Mouse (Mus musculus) frontal cortex, postnatal 10 days (tissue): Measurements from ENCODE around the gene Trappc3.

Source experiments
- DNase-seq, 2 experiments: peaks; one replicate each; pipeline ENCODE4 v3.0.0; 2022; ENCODE audit warnings: low spot score in 2 of 2, mixed read lengths in 1 of 2

Trappc3 gene

GRCm38 (mm10) chr4:126278961-126279360 lies 16.8 kb downstream of the Trappc3 start:
- no peak for DNase-seq

DNA sequence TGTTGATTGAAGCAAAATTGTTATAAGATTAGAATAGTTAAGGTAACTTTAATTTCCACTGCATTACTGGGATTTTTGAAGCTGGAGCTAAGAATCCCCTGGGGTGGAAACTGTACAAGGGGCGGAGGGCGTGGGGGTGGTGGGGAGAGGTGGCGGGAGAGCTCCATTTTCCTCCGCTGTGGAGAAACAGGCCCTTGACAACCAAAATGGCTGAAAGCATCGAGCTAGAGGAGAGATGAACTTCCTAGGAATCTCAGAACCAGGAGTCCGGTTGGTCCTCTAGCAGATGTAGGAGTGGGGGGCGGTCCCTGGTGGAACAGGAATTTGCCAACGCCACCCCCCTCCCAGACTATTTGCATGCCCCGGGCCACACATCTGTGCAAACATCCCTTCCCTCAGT lies 19.6 kb downstream of the Trappc3 start:
- no peak for DNase-seq

DNA sequence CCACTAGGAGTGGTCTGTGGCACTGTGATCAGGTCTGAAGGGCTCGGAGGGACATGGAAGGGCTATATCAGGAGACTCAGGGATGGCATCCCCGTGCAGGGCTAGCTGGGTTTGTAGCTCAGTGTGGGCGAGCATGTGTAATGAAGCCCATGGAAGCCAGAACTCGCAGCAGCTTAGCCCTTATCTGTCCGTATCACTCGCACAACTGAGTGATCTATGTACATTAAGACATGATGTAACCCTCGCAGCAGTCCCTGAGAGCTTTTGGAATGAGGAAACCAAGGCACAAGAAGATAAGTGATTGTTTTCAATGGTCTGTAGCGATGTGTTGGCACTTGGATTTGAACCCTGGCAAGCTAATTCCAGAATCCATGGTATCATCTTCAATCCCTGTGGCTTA lies 21.5 kb downstream of the Trappc3 start:
- no peak for DNase-seq

DNA sequence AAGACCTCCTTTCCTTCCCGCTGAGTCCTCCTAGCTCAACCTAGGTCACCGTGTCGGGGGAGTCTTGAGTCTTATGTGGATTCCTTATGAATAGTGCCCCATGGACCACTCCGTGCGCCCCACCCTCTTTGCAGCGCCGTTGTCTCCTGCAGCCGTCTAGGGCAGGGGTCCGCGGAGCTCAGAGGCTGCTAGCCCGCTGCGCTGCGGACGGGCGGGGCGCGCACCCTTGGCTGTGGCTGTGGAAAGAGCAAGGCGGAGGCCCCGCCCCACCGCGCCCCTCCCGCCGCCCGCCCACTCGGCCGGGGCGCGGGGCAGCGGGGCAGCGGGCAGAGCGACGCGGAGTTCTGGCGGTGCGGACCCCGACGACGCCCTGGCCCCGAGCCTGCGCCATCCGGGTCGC lies 24.4 kb downstream of the Trappc3 start, which contains the start of gene Col8a2:
Gene Col8a2, plus strand, starts transcription at position 302 of the 400 bp plus-strand sequence.
- no peak for DNase-seq

DNA sequence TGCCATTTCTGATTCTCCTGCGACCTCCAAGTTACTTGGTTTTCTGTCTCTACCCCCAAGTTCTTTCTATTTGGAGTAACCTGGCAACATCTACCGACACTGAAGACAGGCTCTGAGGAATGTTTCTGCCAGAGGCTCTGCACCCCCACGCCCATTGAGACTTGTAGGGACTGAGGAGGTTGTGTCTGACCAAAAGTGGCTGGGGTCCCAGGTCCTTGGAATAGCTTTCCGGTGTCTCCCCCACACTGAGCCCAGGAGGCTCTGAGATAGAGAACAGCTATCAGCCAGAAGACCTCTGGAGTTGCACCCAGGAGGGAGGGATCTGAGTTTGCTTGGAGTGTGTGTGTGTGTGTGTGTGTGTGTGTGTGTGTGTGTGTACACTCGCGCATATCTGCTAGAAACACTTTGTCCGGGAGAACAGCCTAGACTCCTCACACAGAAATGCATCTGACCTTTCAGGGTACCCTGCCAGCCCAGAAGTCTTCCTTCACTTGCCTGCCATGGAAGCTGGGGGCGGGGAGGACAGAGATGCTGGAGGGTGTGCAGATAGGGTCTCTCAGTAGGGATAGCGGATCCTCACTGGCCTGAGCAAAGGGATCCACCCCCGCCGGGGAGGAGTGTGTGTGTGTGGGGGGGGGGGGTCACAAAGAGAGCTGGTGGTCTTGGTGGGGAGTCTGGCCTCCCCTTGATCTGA lies 25.3 kb downstream of the Trappc3 start:
- no peak for DNase-seq

- DNase-seq, result no peak
Observed at GRCm38 (mm10) chr4:126288085-126288666, 26.1 kb downstream of the Trappc3 start.

DNA sequence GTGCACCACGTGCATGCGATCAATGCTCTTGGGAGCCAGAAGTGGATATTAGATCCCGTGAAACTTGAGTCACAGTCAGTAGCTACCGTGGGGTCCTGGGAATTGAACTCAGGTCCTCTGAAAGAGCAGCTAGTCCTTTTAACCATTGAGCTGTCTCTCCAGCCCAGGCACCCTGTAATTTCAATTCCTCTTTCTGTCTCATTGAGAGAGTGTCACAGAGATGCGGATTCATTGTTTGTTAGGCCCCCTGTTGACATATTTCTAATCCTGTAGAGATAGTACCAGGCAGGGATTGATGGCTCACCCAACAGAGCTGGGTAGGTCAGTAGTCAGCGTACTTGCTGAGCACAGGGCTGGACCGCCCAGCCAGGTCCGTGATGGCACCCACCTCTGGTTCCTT lies 28.2 kb downstream of the Trappc3 start:
- no peak for DNase-seq

DNA sequence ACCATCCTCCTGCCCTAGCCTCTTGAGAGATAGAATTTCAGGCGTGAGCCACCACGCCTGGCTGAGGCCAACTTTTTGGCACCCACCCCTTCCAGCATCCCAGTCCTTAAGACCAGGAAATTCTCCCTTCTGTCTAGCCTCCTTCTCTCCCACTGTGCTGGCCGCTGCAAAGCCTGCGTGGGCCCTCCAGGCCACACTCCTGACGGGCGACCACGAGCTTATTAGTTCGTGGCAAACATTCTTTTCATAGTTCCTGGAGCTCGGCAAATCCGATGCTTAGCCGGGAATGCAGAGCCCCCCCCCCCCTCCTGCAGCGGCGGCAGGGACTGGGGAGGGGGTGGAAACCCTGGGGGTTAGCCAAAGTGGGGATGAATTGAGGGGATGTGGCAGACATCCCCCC lies 29.1 kb downstream of the Trappc3 start:
- DNase-seq, result no peak

GRCm38 (mm10) chr4:126295152-126295551 lies 33.0 kb downstream of the Trappc3 start:
- DNase-seq, result no peak

DNA sequence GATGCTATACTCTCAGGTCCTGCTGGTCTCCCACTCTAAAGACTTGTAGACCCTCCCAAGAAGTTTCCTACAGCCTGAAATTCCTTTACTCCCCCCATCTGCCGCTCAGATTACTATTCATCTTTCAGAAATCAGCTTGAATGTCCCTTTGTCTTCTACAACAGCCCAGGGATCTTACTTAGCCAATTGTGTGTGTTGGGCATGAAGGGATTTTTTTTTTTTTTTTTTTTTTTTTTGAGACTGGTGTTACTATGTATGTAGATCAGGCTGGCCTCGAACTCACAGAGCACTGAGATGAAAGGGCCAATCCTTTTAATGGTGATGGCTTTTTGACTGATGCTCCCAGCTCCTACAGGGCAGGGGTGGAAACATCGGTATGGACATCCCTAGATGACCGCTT lies 33.8 kb downstream of the Trappc3 start:
- DNase-seq, result no peak

- DNase-seq, result no peak
Observed at GRCm38 (mm10) chr4:126296617-126297101, 34.5 kb downstream of the Trappc3 start.

GRCm38 (mm10) chr4:126300916-126301583 lies 38.9 kb downstream of the Trappc3 start:
- no peak for DNase-seq

GRCm38 (mm10) chr4:126301584-126302309 lies 39.6 kb downstream of the Trappc3 start:
- no peak for DNase-seq

DNA sequence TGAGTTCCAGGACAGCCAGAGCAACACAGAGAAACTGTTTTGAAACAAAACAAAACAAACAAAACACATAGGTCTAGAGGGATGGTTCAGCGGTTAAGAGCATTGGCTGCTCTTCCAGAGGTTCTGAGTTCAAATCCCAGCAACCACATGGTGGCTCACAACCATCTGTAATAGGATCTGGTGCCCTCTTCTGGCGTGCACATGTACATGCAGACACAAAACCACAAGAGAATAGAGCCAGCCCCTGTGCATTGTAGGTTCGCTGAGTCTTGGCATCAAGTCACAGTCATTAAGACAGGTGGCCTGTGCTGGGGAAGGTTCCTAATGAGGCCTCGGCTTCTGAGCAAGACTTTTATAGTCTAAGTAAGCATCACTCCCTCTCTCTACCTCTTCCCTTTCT lies 41.8 kb downstream of the Trappc3 start:
- no peak for DNase-seq

- DNase-seq, result no peak
Observed at GRCm38 (mm10) chr4:126305428-126305827, 43.3 kb downstream of the Trappc3 start.

- DNase-seq, result no peak
Observed at GRCm38 (mm10) chr4:126306058-126306457, 43.9 kb downstream of the Trappc3 start.

- DNase-seq, result no peak
Observed at GRCm38 (mm10) chr4:126306827-126307226, 44.7 kb downstream of the Trappc3 start.

DNA sequence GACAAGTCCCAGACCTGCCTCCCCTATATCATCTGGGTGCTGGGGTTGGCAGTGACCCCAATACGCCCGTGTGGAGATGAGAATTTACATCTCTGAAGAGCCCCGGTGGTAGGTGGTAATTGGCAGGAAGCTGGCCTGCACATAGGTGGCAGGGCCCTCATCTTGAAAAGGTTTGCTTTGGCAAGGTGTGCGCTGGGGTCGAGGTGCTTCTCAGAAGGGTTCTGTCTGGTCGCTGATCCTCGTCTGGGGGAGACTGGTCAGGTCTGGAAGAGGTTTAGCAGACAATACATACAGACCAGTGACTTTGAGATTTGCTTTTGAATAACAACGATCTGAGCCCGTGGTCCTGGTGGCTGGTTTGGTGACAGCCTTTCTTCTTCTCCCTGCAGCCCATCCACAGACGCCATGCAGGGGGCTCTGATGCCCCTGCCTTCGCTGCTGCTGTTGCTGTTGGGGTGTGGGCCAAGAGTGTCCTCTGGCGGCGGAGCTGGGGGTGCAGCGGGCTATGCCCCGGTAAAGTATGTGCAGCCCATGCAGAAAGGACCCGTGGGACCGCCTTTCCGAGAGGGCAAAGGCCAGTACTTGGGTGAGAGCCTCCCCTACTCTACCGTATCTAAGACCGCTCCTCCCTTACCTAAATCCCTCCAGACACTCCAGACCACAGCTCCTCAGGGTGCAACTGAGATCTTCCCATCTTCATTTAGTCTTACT lies 47.2 kb downstream of the Trappc3 start:
- DNase-seq, result no peak

DNA sequence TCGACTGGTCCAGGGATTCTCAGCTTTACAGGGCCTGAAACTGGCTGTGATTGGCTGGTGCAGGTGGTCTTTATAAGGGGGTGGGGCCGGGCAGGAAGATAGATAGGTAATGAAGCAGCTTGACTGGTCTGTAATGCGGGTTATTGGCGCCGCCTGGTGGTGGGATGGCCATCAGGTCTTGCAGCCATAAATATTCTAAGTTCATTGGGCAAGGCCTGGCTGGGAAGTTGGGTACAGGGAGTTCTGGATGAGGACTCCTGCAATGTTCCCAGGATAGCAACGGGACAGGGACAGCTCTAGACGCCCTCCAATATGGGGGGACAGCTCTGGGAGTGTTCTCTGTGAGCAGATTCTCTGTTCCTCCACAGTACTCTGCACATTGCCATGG lies 47.8 kb downstream of the Trappc3 start:
- DNase-seq, result peak; percentile 70 to 75

- DNase-seq, result no peak
Observed at GRCm38 (mm10) chr4:126310344-126310743, 48.2 kb downstream of the Trappc3 start.

- no peak for DNase-seq
Observed at GRCm38 (mm10) chr4:126311566-126312200, 49.6 kb downstream of the Trappc3 start.
